Mouse (Mus musculus) Muller cell, postnatal 12 days (primary cell): Measurements from ENCODE around the gene Fgf13.

Experiments used
- DNase-seq: peaks from one replicate; pipeline ENCODE4 v3.0.0-alpha.2; 2015; ENCODE audit errors: inconsistent ontology term

Fgf13 gene

GRCm38 (mm10) chrX:59186922-59187321 is 380.9 kb downstream of the Fgf13 start:
- DNase-seq, result no peak

DNA sequence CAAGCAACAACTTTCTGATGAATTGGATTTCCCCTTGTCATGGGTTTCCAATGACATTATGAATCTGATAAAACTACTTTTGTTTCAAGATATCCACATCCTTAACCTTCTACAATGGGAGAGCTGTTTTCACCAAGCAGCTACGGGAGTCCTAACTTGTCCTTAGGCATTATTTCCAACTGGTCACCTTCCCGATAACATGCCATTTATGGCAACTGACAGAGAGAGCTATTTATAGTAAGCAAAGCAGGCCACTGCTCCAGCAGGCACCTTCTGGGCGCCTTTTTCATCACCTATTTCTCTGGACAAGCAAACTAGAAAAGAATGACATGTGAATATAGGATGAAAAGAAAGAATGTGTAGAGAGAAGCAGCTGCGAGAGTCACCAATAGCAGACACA is 385.5 kb downstream of the Fgf13 start:
- no peak for DNase-seq

GRCm38 (mm10) chrX:59179627-59180026 is 388.2 kb downstream of the Fgf13 start:
- DNase-seq, result no peak

DNA sequence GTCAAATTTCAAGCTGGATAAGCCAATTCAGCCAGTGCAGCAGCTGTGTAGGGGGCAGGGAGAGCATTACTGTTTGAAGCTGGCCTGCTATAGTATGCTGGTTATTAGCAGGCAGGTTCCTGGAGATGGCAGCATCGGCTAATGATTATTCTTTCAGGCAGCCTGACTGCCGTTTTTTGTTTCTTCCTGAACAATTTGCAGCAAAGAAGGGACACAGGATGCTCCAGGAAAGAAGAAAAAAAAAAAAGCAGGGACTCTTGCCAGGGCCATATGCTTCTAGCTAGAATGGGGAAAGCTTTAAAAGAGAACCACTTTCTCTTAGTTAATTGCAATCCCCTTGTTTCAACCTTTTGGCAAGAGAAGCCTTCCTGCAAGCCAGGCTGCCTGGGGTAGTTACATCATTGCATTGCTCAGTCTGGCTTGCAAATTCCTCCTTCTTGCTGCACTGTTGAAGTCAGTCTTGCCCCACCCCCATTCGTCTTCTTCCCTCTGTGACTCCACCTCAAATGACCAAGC is 388.7 kb downstream of the Fgf13 start:
- DNase-seq, result peak; percentile 70

DNA sequence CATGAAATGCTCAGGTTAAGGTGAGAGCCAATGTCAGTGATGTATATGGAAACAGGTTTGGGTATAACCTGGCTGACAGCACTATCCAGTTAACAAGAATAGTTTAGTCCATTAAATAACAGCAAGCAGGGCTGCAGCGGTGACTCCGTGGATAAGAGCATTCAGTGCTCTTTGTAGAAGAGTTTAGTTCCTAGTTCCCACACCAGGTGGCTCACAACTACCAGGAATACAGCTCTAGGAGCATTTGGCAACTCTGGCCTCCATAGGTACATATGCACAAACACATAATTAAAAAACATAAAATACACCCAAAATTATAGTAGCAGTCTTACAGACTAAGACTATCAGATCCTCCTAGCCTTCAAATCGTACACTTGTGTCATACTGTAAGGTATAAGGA is 390.2 kb downstream of the Fgf13 start:
- DNase-seq, result no peak

DNA sequence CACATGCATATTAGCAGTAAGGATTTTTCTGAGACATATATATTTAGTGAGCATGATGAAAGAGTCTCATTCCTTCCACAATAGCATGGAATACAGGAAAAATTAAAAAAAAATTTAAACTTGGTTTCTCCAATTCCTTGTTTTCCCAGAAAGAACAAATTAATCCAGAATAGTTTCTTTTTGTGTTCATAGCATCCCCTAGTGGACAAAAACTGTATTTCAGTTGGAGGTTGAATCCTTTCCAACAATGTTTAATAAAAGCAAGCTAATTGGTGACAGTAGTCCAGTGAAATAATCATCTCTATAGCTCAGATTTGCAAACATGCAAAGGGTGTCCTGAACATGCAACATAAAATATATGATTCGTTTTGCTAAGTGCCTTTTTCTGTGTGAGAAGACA is 395.7 kb downstream of the Fgf13 start:
- DNase-seq, result peak; percentile 16

GRCm38 (mm10) chrX:59166763-59167162 is 401.1 kb downstream of the Fgf13 start:
- DNase-seq, result no peak

DNA sequence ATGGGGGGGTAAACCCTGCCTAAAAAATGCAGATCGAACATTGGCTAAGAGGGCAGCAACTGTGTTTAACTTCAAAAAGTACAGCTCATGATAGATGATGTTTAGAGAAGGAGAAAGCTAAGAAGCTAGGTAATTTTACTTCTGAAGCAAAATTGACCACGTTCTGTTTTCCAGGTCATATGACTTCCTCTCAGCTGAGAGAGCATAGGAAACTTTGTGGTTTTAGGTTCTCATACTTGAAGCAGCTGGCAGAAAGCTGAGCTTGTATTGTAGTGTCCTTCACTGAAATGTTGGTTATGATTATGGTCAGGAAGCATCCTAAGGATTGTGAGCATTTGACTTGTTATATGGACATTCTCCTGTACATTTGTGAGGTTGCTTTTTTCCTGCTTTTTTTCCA is 425.9 kb downstream of the Fgf13 start:
- no peak for DNase-seq

GRCm38 (mm10) chrX:59134928-59135361 is 432.9 kb downstream of the Fgf13 start:
- DNase-seq, result peak; percentile 62

DNA sequence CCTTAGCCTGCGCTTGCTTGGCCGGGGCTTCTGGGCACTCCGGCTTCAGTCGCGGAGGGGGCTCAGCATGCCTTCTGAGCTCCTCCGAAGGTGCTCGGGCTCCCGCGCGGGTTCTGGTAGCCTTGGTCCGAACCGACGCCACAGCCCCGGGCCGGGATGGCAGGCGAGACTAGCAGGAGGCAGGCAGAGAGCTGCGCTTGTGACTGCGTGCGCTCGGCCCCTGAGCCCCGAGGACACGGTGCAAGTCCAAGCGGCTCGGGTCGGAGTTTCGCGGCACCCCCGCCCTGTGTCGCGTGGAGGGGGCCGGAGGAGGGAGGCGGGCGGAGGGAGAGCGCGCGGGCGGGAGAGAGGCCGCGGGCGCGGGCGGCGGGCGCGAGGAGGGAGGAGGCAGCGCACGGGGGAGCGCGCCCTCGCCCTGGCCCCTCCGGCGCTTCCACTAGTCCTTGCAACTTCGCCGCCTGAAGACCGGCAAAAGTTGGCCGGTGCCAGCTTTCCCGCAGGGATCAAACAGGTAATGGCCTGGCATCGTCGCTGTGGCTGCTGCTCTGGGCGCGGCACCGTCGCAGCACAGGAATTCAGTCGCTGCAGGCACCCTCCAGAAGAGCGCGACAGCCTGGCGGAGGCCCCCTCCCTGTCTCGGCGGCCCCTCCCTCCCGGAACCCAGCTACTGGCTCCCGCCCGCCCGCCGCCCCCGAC is 433.6 kb downstream of the Fgf13 start:
- peak; percentile 70 for DNase-seq

DNA sequence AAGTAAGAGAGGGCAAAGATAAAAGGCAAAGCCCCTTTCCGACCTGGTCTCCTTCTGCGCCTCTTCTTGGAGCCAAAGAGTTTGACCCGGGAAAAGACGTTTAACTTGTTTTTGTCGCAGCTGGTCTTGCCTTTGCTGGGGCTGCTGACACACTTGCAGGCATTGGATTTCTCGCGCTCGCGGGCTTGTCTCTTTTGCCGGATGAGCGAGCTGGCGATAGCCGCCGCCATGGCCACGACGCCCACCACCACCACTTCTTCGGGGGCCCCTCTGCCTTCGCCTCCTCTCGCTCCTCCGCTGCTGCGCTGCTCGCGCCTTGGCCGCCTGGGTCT is 434.1 kb downstream of the Fgf13 start:
- peak; percentile 22 for DNase-seq

DNA sequence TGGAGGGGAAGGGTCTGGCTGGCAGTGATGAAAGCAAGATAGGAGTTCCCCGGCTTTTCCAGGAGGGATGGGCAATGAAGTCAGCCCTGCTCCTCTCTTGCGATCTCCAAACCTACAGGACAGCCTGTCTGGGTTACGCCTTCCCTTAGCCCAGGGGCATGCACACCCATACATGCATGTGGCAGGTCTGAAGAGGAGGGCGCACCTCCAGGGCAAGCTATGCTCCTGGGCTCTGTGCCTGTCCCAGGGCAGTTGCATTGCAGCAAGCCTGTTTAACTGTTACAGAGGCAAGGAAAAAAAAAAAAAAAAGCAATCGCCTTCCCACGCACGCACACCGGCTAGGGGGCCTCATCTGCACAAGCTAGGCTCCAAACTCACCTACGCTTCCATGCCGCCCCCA is 434.5 kb downstream of the Fgf13 start:
- DNase-seq, result no peak

DNA sequence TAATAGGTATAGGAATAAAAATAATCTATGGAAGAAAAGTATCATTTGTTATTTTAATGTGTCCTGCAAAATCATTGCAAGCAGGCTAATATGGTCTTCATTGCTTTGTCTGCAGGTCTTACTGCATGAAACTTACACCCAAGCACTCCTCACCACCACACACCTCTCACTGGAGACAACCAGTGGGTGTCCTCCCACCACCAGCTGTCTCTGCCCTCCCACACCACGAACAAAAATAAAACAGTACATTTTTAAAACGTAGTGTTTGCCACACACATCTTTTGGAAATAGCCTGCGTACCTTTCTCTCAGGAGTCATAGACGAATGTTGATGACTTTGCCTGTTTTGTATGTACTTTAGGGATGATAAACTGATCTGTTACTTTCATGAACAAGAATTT is 441.2 kb downstream of the Fgf13 start:
- no peak for DNase-seq

DNA sequence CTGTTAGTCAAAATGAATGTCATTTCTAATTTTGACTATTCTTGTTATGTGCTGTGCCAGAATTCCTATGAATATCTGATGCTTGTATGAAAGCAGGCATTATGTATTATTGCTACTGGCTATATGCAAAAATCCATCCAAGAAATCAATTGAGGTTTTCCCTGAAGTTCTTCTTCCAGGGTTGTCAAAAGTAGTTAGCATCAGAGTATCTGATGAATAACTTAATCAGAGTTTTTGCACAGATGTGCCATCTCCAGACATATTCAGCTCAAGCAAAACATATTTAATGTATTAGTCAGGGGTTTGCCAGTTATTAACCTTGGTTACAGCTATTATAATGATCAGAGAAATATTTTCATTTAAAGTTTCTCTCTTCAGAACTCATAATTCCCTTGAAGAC is 454.7 kb downstream of the Fgf13 start:
- DNase-seq, result peak; percentile 74

GRCm38 (mm10) chrX:59085928-59086327 is 481.9 kb downstream of the Fgf13 start:
- no peak for DNase-seq

- no peak for DNase-seq
These were observed 487.4 kb downstream of the Fgf13 start for GRCm38 (mm10) chrX:59080427-59080826.

DNA sequence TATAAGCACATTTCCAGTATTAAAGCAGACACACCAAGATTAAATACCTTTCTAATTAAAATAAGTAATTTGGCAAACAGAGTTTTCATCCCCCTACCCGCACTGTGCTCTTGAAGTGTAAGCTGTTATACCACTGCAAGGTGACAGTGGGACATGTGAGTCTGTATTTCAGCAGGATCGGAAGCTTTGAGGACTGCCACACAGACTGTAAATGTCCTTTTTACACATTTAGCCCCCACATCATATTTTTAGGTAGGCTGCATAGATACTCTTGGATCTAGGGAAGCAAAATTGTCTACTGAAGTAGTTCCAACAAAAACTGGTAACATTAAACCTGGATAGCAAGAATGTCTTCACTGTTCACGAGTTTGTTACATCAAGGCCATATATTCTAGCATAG is 495.8 kb downstream of the Fgf13 start:
- no peak for DNase-seq

DNA sequence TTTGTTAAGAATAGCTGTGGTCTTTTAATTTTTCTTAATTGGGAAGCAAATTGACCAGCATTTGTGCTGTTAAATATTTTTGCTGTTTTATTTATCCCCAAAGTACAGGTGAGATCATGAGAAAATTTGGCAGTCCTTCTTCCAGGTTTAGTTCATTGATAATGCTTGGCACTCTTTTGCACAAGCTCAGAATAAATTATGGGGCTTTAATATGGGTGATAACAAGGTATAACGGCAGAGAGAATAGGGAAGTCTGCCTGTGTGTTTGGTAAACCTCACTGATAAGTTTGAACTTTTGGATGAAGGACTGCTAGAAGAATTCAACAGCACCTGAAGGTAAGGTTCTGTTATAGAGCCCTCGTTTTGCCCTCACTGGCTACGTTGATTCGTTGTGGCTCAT is 504.7 kb downstream of the Fgf13 start:
- DNase-seq, result no peak

DNA sequence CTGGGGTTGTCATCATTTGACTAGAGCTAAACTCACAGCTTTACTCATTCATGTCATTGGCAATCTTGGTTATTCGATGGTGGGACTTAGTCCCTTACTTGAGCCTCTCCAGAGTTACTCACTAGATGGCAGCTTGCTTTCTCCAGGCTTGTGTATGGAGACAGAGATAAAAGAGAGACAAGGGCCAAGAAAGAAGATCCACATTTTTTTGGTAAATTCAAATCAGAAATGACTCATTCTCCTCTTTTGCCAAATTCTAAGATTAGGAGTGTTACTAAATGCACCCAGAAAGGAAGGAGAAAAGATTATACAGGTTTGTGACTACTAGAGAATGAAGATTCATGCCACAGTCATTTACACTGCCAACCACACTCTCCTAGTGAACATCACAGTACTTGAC is 532.9 kb downstream of the Fgf13 start:
- DNase-seq, result peak; percentile 44
